29 mouse cellular contexts compared by ENCODE assay signal in the genomic region with DNA sequence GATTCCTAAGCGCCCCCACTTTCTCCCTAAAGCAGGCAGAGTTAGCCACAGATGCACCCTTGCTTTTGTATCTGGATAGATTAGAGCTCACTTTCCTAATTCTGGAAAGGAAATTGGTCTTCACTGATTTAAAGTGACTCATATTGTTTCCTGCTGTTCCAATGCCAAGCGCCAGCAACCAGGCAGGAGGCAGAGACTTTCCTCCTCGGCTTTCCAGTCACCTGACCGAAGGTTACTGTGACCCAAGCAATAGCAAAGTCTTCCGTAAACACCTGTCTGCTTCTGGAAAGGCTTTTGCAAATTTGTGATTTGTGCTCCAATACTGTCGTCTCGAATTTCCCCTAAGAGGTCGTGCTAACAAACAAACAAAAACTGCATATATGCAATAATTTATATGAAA. TPM values are rescaled to one million over a fixed set of nuclear protein-coding genes. Genes with fewer than 3 reads are reported as not detected.
DNase-seq lines count a peak whose midpoint lies in the region; ATAC-seq and TF ChIP-seq lines count a peak whose summit lies in the region.
"Had no signal": no experiment of that assay in that cellular context is flagged by ENCODE, and none has a peak within 500 bp of the region (broad histone marks: within the 10 kb centered on the region; RNA-seq: fewer than 3 reads in every experiment).

No protein-coding gene starts in this region.

- no peaks in the 10 kb centered on the region for H3K36me3 ChIP-seq in intestine, embryonic 16.5 days (ENCODE audit: control insufficient read depth, insufficient read depth, low read length)
- no peaks in the 10 kb centered on the region for H3K36me3 ChIP-seq in intestine, postnatal 0 days (ENCODE audit: control insufficient read depth, insufficient read depth)
- H3K36me3 ChIP-seq in kidney, embryonic 14.5 days (ENCODE audit: control insufficient read depth, insufficient read depth, low read length), result no peaks in the 10 kb centered on the region
- no peaks in the 10 kb centered on the region for H3K36me3 ChIP-seq in small intestine, adult 2 months (ENCODE audit: control insufficient read depth, insufficient read depth, low read length)
- H3K36me3 ChIP-seq: embryonic facial prominence, embryonic 12.5 days; embryonic facial prominence, embryonic 15.5 days; heart, embryonic 12.5 days; heart, embryonic 15.5 days; hindbrain, embryonic 10.5 days; hindbrain, embryonic 13.5 days had no signal

- H3K27me3 ChIP-seq in intestine, embryonic 16.5 days (replicated peaks; ENCODE audit: control insufficient read depth, insufficient read depth, low read length), result peaks cover 56% of the 10 kb centered on the region
- H3K27me3 ChIP-seq in intestine, postnatal 0 days (replicated peaks; ENCODE audit: control insufficient read depth, insufficient read depth, low read length), result peaks cover 58% of the 10 kb centered on the region
- H3K27me3 ChIP-seq in kidney, embryonic 14.5 days (ENCODE audit: control insufficient read depth, insufficient read depth, low read length), result peaks cover 60% of the 10 kb centered on the region
- peaks cover 37% of the 10 kb centered on the region for H3K27me3 ChIP-seq in small intestine, adult 2 months (ENCODE audit: control insufficient read depth, insufficient read depth, low read length)

- H3K9ac ChIP-seq in intestine, embryonic 16.5 days (ENCODE audit: low read depth, low read length), result no peak overlapping the region
- no peak overlapping the region for H3K9ac ChIP-seq in intestine, postnatal 0 days (ENCODE audit: low read depth, low read length)
- no peak overlapping the region for H3K9ac ChIP-seq in kidney, embryonic 14.5 days (ENCODE audit: low read depth, low read length)
- H3K9ac ChIP-seq: embryonic facial prominence, embryonic 15.5 days; forebrain, postnatal 0 days; heart, embryonic 12.5 days; heart, embryonic 15.5 days had no signal

- DNase-seq in kidney, postnatal 36 days, result peak; percentile 51 to 59
- DNase-seq in gastrocnemius, postnatal 36 days, result no peak
- DNase-seq: cerebellum, adult 18-20 months; cerebellum, adult 9-10 months; forebrain, postnatal 0 days had no signal

- intact Hi-C loops in gastrocnemius, postnatal 36 days (cut with DNase I), result no loop called here

- no peak overlapping the region for H3K27ac ChIP-seq in intestine, embryonic 16.5 days (ENCODE audit: low read length)
- no peak overlapping the region for H3K27ac ChIP-seq in intestine, postnatal 0 days (ENCODE audit: low read depth, low read length)
- no peak overlapping the region for H3K27ac ChIP-seq in kidney, embryonic 14.5 days (ENCODE audit: low read depth, low read length)
- peak overlapping the region; percentile 2; the same call in 1 of the 2 replicates for H3K27ac ChIP-seq in small intestine, adult 2 months (ENCODE audit: insufficient read depth, low read depth, low read length)
- H3K27ac ChIP-seq: embryonic facial prominence, embryonic 12.5 days; embryonic facial prominence, embryonic 15.5 days; gastrocnemius, adult 2 months; heart, embryonic 15.5 days; hindbrain, embryonic 13.5 days had no signal

- H3K9me3 ChIP-seq in intestine, embryonic 16.5 days (ENCODE audit: control insufficient read depth, low read length), result no peaks in the 10 kb centered on the region
- H3K9me3 ChIP-seq in intestine, postnatal 0 days (ENCODE audit: control insufficient read depth), result no peaks in the 10 kb centered on the region
- no peaks in the 10 kb centered on the region for H3K9me3 ChIP-seq in kidney, embryonic 14.5 days (ENCODE audit: control insufficient read depth, low read length)
- H3K9me3 ChIP-seq: embryonic facial prominence, embryonic 12.5 days; embryonic facial prominence, embryonic 15.5 days; heart, embryonic 12.5 days; heart, embryonic 15.5 days; hindbrain, embryonic 10.5 days; hindbrain, embryonic 13.5 days had no signal

- peaks cover 13% of the 10 kb centered on the region for H3K4me1 ChIP-seq in intestine, embryonic 16.5 days (ENCODE audit: control insufficient read depth, insufficient read depth, low read length)
- H3K4me1 ChIP-seq in intestine, postnatal 0 days (replicated peaks; ENCODE audit: control insufficient read depth, insufficient read depth, low read length), result no peaks in the 10 kb centered on the region; the same call in 1 of the 2 replicates
- H3K4me1 ChIP-seq in kidney, embryonic 14.5 days (ENCODE audit: control insufficient read depth, insufficient read depth, low read length), result peaks cover 13% of the 10 kb centered on the region; the same call in 1 of the 2 replicates
- H3K4me1 ChIP-seq in small intestine, adult 2 months (ENCODE audit: control insufficient read depth, insufficient read depth, insufficient read length, low read length), result peaks cover 10% of the 10 kb centered on the region

- TF ChIP-seq POLR2A in small intestine, adult 2 months (IDR thresholded peaks at IDR 0.05; ENCODE audit: low read depth, low read length), result no peak

- no peak overlapping the region for H3K4me3 ChIP-seq in intestine, embryonic 16.5 days (ENCODE audit: low read length)
- H3K4me3 ChIP-seq in intestine, postnatal 0 days (ENCODE audit: low read depth, low read length), result no peak overlapping the region
- no peak overlapping the region for H3K4me3 ChIP-seq in kidney, embryonic 14.5 days (ENCODE audit: low read length)
- H3K4me3 ChIP-seq in small intestine, adult 2 months (ENCODE audit: low read depth, low read length), result no peak overlapping the region

- ATAC-seq in intestine, embryonic 16.5 days, result no peak
- no peak for ATAC-seq in intestine, postnatal 0 days
- no peak for ATAC-seq in kidney, embryonic 14.5 days (ENCODE audit: low FRiP score, low TSS enrichment)
- ATAC-seq: activated CD4-positive, CD25-positive, alpha-beta regulatory T cell, adult 4 months; CD4-positive, CD25-positive, alpha-beta regulatory T cell, adult 4 months; forebrain, postnatal 0 days had no signal

- TF ChIP-seq CTCF in intestine, postnatal 0 days (IDR thresholded peaks at IDR 0.05; ENCODE audit: low read depth), result no peak
- no peak for TF ChIP-seq CTCF in small intestine, adult 2 months (IDR thresholded peaks at IDR 0.05; ENCODE audit: extremely low read depth, insufficient read length, insufficient replicate concordance, low read depth, low read length)

- H3K4me2 ChIP-seq in intestine, embryonic 16.5 days (ENCODE audit: low read depth, low read length), result 0 out of 2 replicates have a peak overlapping the region, but pooled peaks have one; percentile 56
- H3K4me2 ChIP-seq in intestine, postnatal 0 days (replicated peaks; ENCODE audit: low read depth), result no peak overlapping the region
- H3K4me2 ChIP-seq in kidney, embryonic 14.5 days (replicated peaks; ENCODE audit: low read depth, low read length), result no peak overlapping the region

- WGBS in intestine, embryonic 16.5 days, result 22% methylated on average over 8 of the region's 8 CpGs
- 16% methylated on average over 8 of the region's 8 CpGs for WGBS in intestine, postnatal 0 days
- WGBS in kidney, embryonic 14.5 days, result 16% methylated on average over 8 of the region's 8 CpGs
- WGBS in small intestine, adult 2 months, result 11% methylated on average over 8 of the region's 8 CpGs

RNA-seq across cellular contexts. Expression of gene Cyp24a1, which starts 1.1 kb away (rescaled TPM):
- not detected in 2 replicates for polyA plus RNA-seq in intestine, embryonic 16.5 days (2015; fragmentation: Nextera tagmentation; extraction: Ambion mirVana)
- not detected in 2 replicates for polyA plus RNA-seq in intestine, postnatal 0 days (2015; fragmentation: Nextera tagmentation; extraction: Ambion mirVana)
- polyA plus RNA-seq in kidney, embryonic 14.5 days (2014; fragmentation: Nextera tagmentation; extraction: Ambion mirVana), result 0.09 and 0.23 TPM in 2 replicates
- polyA plus RNA-seq in small intestine, adult 2 months (2012; rRNA removed), result not detected in 2 replicates
- total RNA-seq in gastrocnemius, postnatal 36 days (2021), result not detected
- total RNA-seq: adrenal gland, postnatal 25 days; common myeloid progenitor, adult 5-6 weeks; ES-E14; forebrain, postnatal 0 days; gastrocnemius, adult 2 months; gastrocnemius, postnatal 14 days; heart, adult 18-20 months; heart, postnatal 10 days; heart, postnatal 36 days had no signal
- polyA plus RNA-seq: C2C12; CD4-positive, CD25-positive, alpha-beta regulatory T cell, adult 4 months; embryonic facial prominence, embryonic 12.5 days; forebrain, embryonic 11.5 days; forebrain, embryonic 14.5 days; forebrain, postnatal 0 days; gonadal fat pad, adult 2 months; heart, embryonic 12.5 days; heart, embryonic 15.5 days; hindbrain, embryonic 13.5 days had no signal

RNA-seq across cellular contexts. Expression of gene Pfdn4, which starts 1.8 kb away (rescaled TPM):
- 46.6 and 48.5 TPM in 2 replicates for polyA plus RNA-seq in intestine, embryonic 16.5 days (2015; fragmentation: Nextera tagmentation; extraction: Ambion mirVana)
- polyA plus RNA-seq in intestine, postnatal 0 days (2015; fragmentation: Nextera tagmentation; extraction: Ambion mirVana), result 54.6 and 58.3 TPM in 2 replicates
- 102 and 154 TPM in 2 replicates for polyA plus RNA-seq in kidney, embryonic 14.5 days (2014; fragmentation: Nextera tagmentation; extraction: Ambion mirVana)
- polyA plus RNA-seq in small intestine, adult 2 months (2012; rRNA removed), result 0.98 and 1.2 TPM in 2 replicates
- 10 to 100 TPM; 12.1 to 12.6 TPM for total RNA-seq in gastrocnemius, postnatal 36 days (2021)

Comparison
In these comparisons a context has a peak if more than half of its experiments do, and no peak if none do; other contexts are left out.
1. DNase-seq: peak in kidney, postnatal 36 days (2 of 2); none in gastrocnemius, postnatal 36 days (0 of 2).
2. RNA of gene Pfdn4, which starts 1.8 kb away (polyA plus RNA-seq): 102 to 154 TPM in kidney, embryonic 14.5 days, 54.6 to 58.3 TPM in intestine, postnatal 0 days and 46.6 to 48.5 TPM in intestine, embryonic 16.5 days; 0.98 to 1.2 TPM in small intestine, adult 2 months; every median in the first group is over 10 times any median in the second.